Mouse (Mus musculus) E14TG2a.4 (cell line): ENCODE data around the gene Bcl9l.

Experiments
- H3K27me3 ChIP-seq: 2 replicates; pipeline ENCODE4 v1.6.1; 2014; ENCODE audit warnings: low read length, control low read depth; ENCODE audit not compliant: insufficient read depth
- H3K36me3 ChIP-seq: 2 replicates; pipeline ENCODE4 v1.6.1; 2014; ENCODE audit warnings: low read length, control low read depth; ENCODE audit not compliant: insufficient read depth
- H3K4me1 ChIP-seq: replicated peaks from 2 replicates; pipeline ENCODE4 v1.6.1; 2014; ENCODE audit warnings: low read depth, low read length, control low read depth
- H3K4me3 ChIP-seq: replicated peaks from 2 replicates; pipeline ENCODE4 v1.5.1; 2014; ENCODE audit warnings: mild to moderate bottlenecking, low read length
- H3K9me3 ChIP-seq: 2 replicates; pipeline ENCODE4 v1.6.1; 2014; ENCODE audit warnings: low read length, control low read depth
- CTCF ChIP-seq: conservative IDR thresholded peaks from 2 replicates; pipeline ENCODE4 v1.5.1; 2014; ENCODE audit warnings: low read length
- NANOG ChIP-seq: IDR thresholded peaks from 2 replicates; pipeline ENCODE4 v1.6.1; 2014; ENCODE audit warnings: borderline replicate concordance, low read length, mixed read lengths
- POU5F1 ChIP-seq: IDR thresholded peaks from 2 replicates; pipeline ENCODE4 v1.6.1; 2014; ENCODE audit warnings: low read length, borderline replicate concordance

The Bcl9l gene

GRCm38 (mm10) chr9:44551138-44551537 is 68.5 kb downstream of the Bcl9l start:
- Histone ChIP-seq H3K9me3 (no peaks in the 10 kb centered on the region), H3K4me3 (no peak overlapping the region), H3K36me3 (no peaks in the 10 kb centered on the region), H3K4me1 (peaks cover 15% of the 10 kb centered on the region), H3K27me3 (no peaks in the 10 kb centered on the region)
- no peak for TF ChIP-seq POU5F1
- no peak for TF ChIP-seq NANOG
- TF ChIP-seq CTCF: no peak

- Histone ChIP-seq H3K36me3 (no peaks in the 10 kb centered on the region), H3K9me3 (no peaks in the 10 kb centered on the region), H3K4me3 (no peak overlapping the region), H3K27me3 (no peaks in the 10 kb centered on the region), H3K4me1 (peaks cover 15% of the 10 kb centered on the region)
- no peak for TF ChIP-seq NANOG
- TF ChIP-seq POU5F1: no peak
- TF ChIP-seq CTCF: no peak
Observed at GRCm38 (mm10) chr9:44552161-44552560, 69.5 kb downstream of the Bcl9l start.
